Mouse (Mus musculus) forebrain, embryonic 10.5 days (tissue): ENCODE measurements at regions not wholly inside any gene's neighbourhood (a gene's known extent, or its start where the extent isn't known, plus 50 kb on each side); places are given as distances from the start of the nearest gene placed in this dataset.

Source experiments
- DNase-seq: peaks from one replicate; pipeline ENCODE4 v3.0.0-alpha.2; 2017; ENCODE audit warnings: low spot score; ENCODE audit errors: extremely low spot score
- H3K27ac ChIP-seq: fragments of 300-500 bp; sonication (generic); 2 replicates; pipeline ENCODE4 v1.5.1; 2016; ENCODE audit warnings: mild to moderate bottlenecking
- H3K27me3 ChIP-seq: fragments of 300-500 bp; sonication (generic); 2 replicates; pipeline ENCODE4 v1.6.1; 2016; ENCODE audit warnings: mild to moderate bottlenecking; ENCODE audit not compliant: poor library complexity, severe bottlenecking
- H3K36me3 ChIP-seq: fragments of 300-500 bp; sonication (generic); replicated peaks from 2 replicates; pipeline ENCODE4 v1.6.1; 2016; ENCODE audit warnings: mild to moderate bottlenecking, moderate library complexity
- H3K4me1 ChIP-seq: fragments of 300-500 bp; sonication (generic); 2 replicates; pipeline ENCODE4 v1.6.1; 2016
- H3K4me3 ChIP-seq: fragments of 300-500 bp; sonication (generic); 2 replicates; pipeline ENCODE4 v1.5.1; 2016; ENCODE audit warnings: mild to moderate bottlenecking, moderate library complexity
- H3K9me3 ChIP-seq: fragments of 300-500 bp; sonication (generic); 2 replicates; pipeline ENCODE4 v1.6.1; 2016; ENCODE audit warnings: mild to moderate bottlenecking, moderate library complexity
- WGBS: fragments of 180-500 bp; shearing (Covaris S2); methylation state at CpG from one replicate; pipeline ENCODE4 v1.1.7; 2016; 5-methylcytosine and 5-hydroxymethylcytosine counted together

DNA sequence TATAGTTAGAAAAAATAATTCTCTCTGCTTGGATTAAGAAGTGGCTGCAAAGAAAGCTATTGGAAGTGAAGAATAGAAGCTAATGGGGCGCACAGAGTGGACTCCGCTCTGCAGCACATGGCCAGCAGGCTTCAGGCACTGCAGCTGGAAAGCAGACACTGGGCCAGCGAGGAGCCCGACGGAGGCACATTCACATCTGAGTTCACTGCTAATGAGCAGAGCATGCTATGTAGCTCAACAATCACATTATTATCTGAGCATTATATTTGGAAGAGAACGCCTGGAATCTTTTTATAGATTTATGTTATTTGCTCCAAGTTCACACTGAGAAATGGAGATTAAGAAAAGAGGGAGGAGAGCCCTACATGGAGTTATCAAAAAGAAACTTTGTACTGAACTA is 752.8 kb downstream of the Adgrl2 start:
- Histone ChIP-seq H3K4me1 (no peaks in the 10 kb centered on the region), H3K4me3 (no peak overlapping the region), H3K27me3 (no peaks in the 10 kb centered on the region), H3K27ac (no peak overlapping the region), H3K9me3 (no peaks in the 10 kb centered on the region), H3K36me3 (no peaks in the 10 kb centered on the region)
- 77% methylated on average over 6 of the region's 6 CpGs for whole genome bisulfite sequencing
- no peak for DNase-seq

DNA sequence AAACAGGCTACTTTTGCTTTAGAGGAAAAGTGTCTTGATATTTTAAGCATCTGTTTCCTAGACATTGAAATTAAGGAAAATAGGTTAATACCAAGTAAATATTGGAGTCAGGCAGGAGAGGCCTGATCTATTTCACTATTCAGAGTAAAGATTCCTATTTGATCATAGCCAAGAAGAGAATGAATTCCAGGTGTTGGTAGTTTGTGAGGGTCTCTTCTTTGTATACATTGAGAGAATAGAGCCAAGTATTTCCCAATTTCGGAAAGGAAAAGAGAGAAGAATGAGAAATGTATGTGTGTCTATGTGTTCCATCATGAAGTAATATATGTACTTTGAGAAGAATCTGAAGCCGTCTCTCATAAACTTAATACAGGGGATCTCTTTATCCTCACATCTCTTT is 756.7 kb downstream of the Adgrl2 start:
- Histone ChIP-seq H3K36me3 (no peaks in the 10 kb centered on the region), H3K27me3 (no peaks in the 10 kb centered on the region), H3K4me1 (no peaks in the 10 kb centered on the region), H3K9me3 (no peaks in the 10 kb centered on the region), H3K27ac (no peak overlapping the region), H3K4me3 (no peak overlapping the region)
- WGBS = 95% methylated on average over 2 of the region's 2 CpGs
- DNase-seq = no peak

DNA sequence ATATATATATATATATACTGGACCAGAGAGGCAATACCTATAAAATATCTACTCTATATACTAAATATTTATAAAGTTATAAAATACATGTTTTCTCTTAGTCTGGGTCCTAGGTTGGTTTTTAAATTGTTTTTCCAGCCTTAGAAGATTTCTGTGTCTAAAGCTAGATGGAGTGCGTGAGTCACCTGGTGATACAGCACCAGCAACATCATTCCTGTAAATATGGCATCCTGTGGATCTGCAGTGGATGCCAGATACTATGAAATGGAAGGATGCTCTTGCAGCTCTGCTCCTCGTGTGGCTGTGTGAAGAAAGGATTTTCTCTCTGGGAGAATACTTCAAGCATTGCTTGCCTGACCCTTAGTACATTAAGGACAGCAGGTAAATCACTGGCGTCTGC is 761.2 kb downstream of the Adgrl2 start:
- Histone ChIP-seq H3K27ac (no peak overlapping the region), H3K27me3 (no peaks in the 10 kb centered on the region), H3K36me3 (no peaks in the 10 kb centered on the region), H3K4me3 (no peak overlapping the region), H3K4me1 (no peaks in the 10 kb centered on the region), H3K9me3 (no peaks in the 10 kb centered on the region)
- no peak for DNase-seq
- WGBS = 81% methylated on average over 3 of the region's 3 CpGs

DNA sequence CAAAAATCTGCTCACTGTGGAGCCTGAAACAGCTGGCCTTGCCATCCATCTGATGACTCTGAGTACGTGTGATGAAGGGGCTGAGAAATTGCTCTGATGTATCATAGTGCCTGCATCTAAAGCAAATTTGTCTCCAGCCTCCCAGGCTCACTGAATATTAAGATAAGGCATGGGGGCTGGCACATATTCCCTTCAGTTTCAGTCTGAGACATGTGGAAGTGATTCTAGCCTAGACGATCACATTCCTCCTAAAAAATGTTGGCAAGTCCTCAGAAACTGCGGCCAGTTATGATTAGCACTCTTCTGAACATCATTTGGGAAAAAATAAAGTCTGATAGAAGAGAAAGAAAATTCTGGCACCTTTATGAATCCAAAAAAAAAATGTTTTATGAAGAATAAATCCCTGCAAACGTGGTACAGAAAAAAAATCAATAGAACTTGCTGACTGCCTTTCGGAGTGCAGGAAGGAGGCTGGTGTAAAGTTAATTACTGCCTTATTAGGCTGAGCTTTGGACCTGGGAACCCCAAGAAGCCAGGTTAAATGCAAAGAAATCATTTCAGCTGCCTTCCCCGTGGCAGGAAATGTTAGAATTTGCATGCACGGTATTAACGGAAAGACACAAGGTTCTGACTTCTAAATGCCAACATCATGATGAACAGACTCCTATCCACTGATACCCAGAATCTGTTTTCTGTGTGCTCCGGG is 762.2 kb downstream of the Adgrl2 start:
- no peak overlapping the region for H3K4me3 ChIP-seq
- H3K27ac ChIP-seq = no peak overlapping the region
- no peaks in the 10 kb centered on the region for H3K27me3 ChIP-seq
- no peaks in the 10 kb centered on the region for H3K4me1 ChIP-seq
- DNase-seq = no peak
- H3K9me3 ChIP-seq = no peaks in the 10 kb centered on the region
- WGBS = 73% methylated on average over 9 of the region's 9 CpGs
- no peaks in the 10 kb centered on the region for H3K36me3 ChIP-seq

DNA sequence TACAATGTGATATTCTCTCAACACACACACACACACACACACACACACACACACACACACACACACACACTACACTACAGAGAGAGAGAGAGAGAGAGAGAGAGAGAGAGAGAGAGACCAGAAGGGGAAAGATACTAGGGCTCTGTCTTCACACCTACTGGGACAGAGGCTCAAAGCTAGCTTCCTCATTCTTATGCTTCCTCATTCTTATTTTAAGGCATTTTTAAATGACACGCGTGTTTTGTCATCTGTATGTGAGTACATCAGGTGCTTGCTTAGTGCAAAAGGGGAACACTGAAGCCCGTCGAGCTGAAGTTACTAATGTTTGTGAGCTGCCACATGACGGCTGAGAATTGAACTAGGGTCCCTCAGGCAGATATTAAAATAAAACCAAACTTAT is 769.5 kb downstream of the Adgrl2 start:
- H3K4me3 ChIP-seq = no peak overlapping the region
- no peaks in the 10 kb centered on the region for H3K9me3 ChIP-seq
- no peak for DNase-seq
- WGBS = 93% methylated on average over 5 of the region's 5 CpGs
- no peak overlapping the region for H3K27ac ChIP-seq
- H3K4me1 ChIP-seq = no peaks in the 10 kb centered on the region
- no peaks in the 10 kb centered on the region for H3K27me3 ChIP-seq
- no peaks in the 10 kb centered on the region for H3K36me3 ChIP-seq

DNA sequence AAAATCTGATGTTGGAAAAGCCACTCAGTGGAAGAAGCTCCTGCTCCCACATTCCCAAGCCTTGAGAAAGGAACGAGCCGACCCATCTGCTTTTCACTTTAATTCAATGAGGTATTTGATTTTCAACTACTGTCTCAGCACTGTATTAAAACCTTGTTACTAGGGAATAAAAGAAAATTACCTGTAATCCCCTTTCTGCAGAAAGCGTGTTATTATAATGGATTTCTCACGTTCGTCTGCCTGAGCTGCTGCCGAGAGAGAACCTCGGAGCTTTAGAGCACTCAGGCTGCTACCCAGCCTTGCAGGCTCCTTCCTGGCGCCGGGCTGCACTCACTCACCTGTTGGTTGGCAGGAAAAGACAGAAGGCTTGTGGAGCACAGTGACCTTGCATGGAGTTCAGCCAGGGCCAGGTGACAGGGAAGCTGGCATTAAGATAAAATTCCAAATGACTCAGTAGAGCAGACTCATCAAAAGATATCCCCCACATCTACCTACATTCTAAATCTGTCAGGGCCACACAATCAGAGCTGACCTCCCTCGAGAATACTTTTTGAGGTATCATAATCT is 770.2 kb downstream of the Adgrl2 start:
- 77% methylated on average over 10 of the region's 10 CpGs for WGBS
- H3K36me3 ChIP-seq = no peaks in the 10 kb centered on the region
- no peak overlapping the region for H3K27ac ChIP-seq
- DNase-seq = no peak
- no peaks in the 10 kb centered on the region for H3K9me3 ChIP-seq
- no peaks in the 10 kb centered on the region for H3K4me1 ChIP-seq
- no peaks in the 10 kb centered on the region for H3K27me3 ChIP-seq
- no peak overlapping the region for H3K4me3 ChIP-seq

DNA sequence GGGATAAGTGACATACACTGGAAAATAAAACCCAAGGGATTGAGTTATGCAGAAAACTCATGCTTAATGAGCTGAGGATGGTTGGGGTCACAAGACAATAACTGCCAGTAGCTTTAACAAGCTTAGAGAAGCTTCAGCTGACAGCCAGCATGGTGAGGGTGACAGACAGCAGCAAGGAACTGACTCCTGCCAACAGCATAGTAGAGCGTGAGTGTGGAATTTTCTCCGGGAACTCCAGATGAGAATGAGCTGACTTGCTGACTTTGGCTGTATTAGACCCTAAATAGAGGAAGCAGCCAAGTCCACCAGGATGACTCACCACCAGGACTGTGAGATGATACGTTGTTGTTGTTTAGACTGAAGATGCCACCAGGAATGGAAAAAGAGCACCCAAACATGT is 788.2 kb downstream of the Adgrl2 start:
- Histone ChIP-seq H3K36me3 (no peaks in the 10 kb centered on the region), H3K9me3 (no peaks in the 10 kb centered on the region), H3K27ac (no peak overlapping the region), H3K27me3 (no peaks in the 10 kb centered on the region), H3K4me3 (no peak overlapping the region), H3K4me1 (no peaks in the 10 kb centered on the region)
- no peak for DNase-seq
- WGBS = 90% methylated on average over 3 of the region's 3 CpGs

DNA sequence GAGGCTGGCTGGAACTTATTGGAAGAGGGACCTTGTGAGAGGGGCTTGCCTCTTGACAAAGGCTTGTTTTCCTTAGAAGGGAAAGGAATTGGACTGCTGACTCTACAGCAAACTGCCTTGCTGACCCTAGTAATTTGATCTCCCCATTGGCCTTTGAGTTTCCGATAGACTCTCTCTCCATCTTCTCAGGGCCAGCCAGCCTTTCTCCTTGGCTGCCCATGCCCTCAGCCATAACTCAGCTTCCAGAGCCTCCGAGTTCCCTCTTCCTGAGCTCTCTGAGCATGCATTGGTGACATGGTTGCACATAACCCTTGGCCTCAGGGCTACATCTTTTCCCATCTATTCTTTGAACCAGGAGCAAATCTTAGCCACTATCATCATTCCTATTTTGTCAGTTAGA is 803.7 kb downstream of the Adgrl2 start:
- no peaks in the 10 kb centered on the region for H3K36me3 ChIP-seq
- 66% methylated on average over 2 of the region's 2 CpGs for WGBS
- H3K9me3 ChIP-seq = no peaks in the 10 kb centered on the region
- DNase-seq = no peak
- H3K4me3 ChIP-seq = no peak overlapping the region
- H3K27me3 ChIP-seq = no peaks in the 10 kb centered on the region
- H3K27ac ChIP-seq = no peak overlapping the region
- H3K4me1 ChIP-seq = no peaks in the 10 kb centered on the region

DNA sequence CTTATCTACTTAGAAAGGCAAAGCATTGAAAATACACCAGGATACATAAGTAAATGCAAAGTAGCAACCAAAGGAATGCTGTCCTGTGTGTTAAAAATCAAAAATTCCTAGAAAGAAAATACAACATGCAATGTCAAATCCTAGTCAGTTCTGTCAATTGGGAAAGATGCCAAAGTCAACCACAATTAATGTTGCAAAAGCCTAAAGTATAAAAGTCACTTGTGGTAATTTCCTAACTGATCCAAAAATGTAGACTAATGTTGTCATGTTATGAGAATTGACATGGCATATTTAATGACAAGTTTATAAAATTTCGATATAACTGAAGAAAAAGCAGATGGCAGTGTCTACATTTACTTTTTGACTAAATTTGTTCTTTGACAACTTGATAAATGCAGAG is 822.8 kb downstream of the Adgrl2 start:
- DNase-seq = no peak
- WGBS = 90% methylated on average over 1 of the region's 1 CpGs
- Histone ChIP-seq H3K4me3 (no peak overlapping the region), H3K27me3 (no peaks in the 10 kb centered on the region), H3K36me3 (no peaks in the 10 kb centered on the region), H3K9me3 (no peaks in the 10 kb centered on the region), H3K4me1 (no peaks in the 10 kb centered on the region), H3K27ac (no peak overlapping the region)

DNA sequence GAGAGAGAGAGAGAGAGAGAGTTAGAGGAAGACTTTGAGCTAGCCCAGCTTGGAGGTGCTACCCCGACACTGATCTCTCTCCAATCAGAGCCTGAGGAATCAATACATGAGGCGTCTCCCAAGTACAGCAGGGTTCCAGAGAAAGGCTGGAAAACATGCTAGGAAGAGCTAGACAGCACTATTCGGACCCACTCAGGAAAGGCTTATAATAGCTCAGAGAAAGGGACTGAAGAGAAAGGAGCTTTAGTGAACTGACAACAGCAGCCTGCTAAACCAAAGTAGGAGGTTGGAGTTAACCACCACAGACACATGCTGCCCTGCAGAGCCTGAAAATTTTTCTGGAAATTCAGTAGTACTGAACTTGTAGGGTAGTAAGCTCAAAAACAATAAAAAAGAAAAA is 831.3 kb downstream of the Adgrl2 start:
- no peaks in the 10 kb centered on the region for H3K27me3 ChIP-seq
- DNase-seq = no peak
- H3K4me1 ChIP-seq = no peaks in the 10 kb centered on the region
- no peaks in the 10 kb centered on the region for H3K36me3 ChIP-seq
- H3K27ac ChIP-seq = no peak overlapping the region
- no peak overlapping the region for H3K4me3 ChIP-seq
- H3K9me3 ChIP-seq = no peaks in the 10 kb centered on the region
- WGBS = 60% methylated on average over 3 of the region's 3 CpGs

DNA sequence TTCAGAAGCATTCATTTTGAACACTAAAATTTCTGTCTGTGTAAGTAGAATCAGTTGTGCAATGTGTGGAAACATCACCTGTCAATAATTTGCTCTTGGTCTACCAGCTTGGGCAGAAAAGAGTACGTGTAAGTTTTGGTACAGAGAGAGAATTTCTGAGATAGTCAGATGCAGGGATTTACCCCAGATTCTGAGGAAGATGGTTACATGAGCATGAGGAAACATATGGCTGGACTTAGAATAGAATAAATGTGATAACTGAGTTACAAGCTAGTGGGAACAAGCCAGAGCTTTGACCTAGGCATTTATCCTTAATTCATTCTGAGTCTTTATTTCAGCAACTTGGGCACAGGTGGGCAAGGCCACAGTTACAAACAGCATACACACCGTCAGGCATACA is 831.8 kb downstream of the Adgrl2 start:
- Histone ChIP-seq H3K9me3 (no peaks in the 10 kb centered on the region), H3K4me1 (no peaks in the 10 kb centered on the region), H3K27ac (no peak overlapping the region), H3K36me3 (no peaks in the 10 kb centered on the region), H3K4me3 (no peak overlapping the region), H3K27me3 (no peaks in the 10 kb centered on the region)
- whole genome bisulfite sequencing = 91% methylated on average over 2 of the region's 2 CpGs
- no peak for DNase-seq

DNA sequence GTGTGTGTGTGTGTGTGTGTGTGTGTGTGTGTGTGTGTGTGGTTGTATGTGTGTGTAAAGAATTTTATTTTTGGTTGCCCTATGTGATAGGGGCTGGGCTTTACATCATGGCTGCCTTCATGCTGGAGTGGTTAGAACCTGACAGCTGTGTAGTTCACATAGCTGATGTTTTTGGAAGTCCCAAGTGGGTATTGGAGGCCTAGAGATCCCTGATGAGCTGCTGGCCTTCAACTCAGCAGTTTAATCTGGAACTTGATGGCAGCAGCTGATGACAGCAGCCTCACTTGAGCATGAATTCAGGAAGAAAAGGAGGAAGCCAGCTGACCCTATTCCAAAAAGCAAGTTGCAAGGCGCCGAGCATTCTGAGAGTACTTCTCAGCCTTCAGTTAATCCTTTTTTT is 846.6 kb downstream of the Adgrl2 start:
- 88% methylated on average over 2 of the region's 2 CpGs for WGBS
- Histone ChIP-seq H3K9me3 (no peaks in the 10 kb centered on the region), H3K4me1 (no peaks in the 10 kb centered on the region), H3K27me3 (no peaks in the 10 kb centered on the region), H3K36me3 (no peaks in the 10 kb centered on the region), H3K27ac (no peak overlapping the region), H3K4me3 (no peak overlapping the region)
- no peak for DNase-seq

DNA sequence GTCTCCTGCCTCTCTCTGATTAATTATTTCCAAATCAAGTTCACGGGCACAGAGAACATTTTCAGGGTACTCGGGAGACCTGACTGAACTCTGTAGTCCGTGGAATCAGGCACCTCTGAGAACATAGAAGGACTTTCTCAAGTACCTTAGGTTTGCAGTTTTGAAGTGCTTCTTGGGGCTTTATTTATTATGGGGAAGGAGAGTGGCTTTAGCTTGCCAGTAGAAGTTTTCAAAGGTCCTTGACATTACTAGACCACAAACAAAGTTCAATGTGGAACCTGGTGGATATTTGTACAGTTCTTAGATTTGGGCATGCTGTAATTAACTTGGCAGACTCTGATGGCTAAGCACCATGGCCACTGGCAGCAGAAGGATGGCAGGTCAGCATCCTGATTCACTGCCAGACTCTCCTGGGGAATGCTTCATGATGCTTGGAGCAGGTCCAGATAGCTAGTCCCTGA is 853.5 kb downstream of the Adgrl2 start:
- Histone ChIP-seq H3K9me3 (no peaks in the 10 kb centered on the region), H3K4me3 (no peak overlapping the region), H3K27me3 (no peaks in the 10 kb centered on the region), H3K36me3 (no peaks in the 10 kb centered on the region), H3K4me1 (no peaks in the 10 kb centered on the region), H3K27ac (no peak overlapping the region)
- WGBS = 92% methylated on average over 3 of the region's 3 CpGs
- DNase-seq = no peak

DNA sequence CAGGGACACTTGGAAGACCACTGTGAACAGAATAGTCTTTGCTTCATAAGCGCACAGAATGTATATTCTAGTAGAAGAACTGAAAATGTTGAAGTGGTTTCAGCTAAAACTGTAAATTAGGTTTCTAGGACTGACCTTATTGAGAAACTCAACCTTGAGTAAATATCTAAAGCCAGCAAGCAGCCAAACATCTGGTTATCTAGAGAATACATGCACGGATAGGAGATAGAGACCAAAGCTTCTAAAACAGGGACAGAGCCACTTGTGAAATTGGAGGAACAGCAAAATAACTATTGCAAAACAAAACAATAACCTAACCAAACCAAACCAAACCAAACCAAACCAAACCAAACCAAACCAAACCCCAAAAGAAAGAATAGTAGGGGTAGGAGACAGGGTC is 855.7 kb downstream of the Adgrl2 start:
- Histone ChIP-seq H3K4me1 (no peaks in the 10 kb centered on the region), H3K36me3 (no peaks in the 10 kb centered on the region), H3K27ac (no peak overlapping the region), H3K4me3 (no peak overlapping the region), H3K27me3 (no peaks in the 10 kb centered on the region), H3K9me3 (no peaks in the 10 kb centered on the region)
- 89% methylated on average over 2 of the region's 2 CpGs for WGBS
- no peak for DNase-seq
